Mouse (Mus musculus) R1 (cell line): ENCODE results near the gene Sirt5.

Experiments used
- DNase-seq: peaks from one replicate; pipeline ENCODE4 v3.0.0-alpha.2; 2018; ENCODE audit warnings: low read depth, low spot score

The Sirt5 gene

DNA sequence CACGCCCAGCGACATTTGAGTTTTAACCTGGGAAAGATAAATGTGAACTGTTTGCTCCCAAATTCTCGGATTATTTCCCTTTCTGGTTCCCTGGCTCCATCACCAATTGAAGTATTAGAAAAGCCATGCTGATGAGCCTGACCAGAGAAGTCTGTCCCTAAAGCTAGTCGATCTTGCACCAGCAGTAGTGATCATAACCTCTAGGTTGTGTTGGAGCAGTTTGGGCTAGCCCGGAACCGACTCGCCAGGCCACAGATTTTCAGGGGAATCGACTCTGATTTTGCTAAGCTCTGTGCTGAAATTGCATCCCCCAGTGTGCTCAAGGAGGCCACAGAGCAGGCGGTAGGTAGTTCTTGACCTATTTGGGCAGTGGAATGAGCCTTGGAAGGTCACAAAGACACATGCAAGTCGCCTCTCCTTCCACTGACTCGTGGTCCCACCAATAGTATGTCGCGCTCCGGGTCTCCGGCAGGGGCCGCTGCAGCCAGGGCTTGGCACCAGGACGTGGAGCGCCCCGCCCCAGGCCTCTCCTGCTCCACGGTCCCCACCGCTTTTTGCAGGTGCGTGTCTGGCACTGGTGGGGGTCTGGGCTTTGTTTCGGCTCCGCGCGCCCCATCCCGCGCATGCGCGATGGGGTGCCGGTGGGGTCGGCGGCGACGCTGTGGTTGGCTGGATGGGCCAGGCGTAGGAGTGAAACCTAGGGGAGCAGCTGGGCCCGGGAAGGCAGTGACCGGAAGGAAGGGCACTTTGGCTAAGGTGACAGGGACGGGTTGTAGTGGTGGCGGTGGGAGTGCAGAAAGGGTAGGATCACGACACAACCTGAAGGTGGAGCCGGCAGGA lies at the start of gene Sirt5:
Sirt5 (plus strand) TSS at position 512 of the 840 bp plus-strand sequence.
- DNase-seq = peak; percentile 97

DNA sequence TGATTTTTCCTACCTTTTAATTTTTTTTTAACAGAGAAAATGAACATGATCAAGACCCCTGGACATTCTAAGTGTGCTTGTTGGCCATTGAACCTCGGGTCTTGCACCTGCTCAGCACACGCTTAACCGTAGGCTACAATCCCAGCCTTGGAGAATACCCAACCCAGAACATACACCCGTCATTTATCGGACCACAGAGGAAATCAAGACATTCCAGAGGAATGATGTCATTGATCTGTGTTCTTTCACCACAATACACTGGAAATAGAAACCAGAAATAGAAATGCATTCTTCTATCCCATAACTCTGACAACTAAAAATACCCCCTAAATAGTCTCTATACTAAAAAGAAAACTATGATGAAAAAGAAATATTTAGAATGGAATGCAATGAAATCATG lies 47.9 kb upstream of the Sirt5 start:
- peak; percentile 44 for DNase-seq

DNA sequence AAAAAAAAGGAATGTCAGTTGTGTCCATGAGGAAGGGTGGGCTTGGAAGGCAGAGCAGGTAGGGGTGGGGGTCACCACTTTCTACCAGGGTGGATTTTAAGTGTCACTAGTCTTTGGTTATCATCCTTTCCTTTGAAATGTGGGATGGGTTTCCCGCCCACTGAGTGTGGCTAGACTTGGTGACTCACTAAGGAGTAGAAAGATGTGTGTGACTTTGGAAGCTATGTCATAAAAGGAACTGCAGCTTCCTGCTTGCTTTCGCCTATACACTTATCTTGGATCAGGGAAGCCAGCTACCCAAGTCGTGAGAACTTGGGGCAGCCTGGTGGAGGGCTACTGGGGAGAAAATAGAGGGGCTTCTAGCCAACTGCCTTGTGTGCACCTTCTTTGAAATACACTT lies 45.9 kb upstream of the Sirt5 start:
- no peak for DNase-seq

DNA sequence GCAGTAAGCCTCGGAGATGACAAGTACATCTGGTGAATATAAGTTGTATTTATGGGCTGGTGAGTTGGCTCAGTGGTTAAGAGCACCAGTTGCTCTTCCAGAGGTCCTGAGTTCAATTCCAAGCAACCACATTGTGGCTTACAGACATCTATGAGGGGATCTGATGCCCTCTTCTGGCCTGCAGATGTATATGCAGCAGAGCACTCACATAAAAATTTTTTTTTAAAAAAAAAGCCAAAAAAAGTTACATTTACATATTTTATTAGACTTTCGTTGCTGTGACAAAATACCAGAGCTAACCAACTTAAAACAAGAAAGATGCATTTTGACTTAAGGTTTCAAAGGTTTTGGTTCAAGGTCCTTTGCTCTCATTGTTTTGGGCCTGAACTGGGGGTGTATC lies 43.8 kb upstream of the Sirt5 start:
- DNase-seq = peak; percentile 34

DNA sequence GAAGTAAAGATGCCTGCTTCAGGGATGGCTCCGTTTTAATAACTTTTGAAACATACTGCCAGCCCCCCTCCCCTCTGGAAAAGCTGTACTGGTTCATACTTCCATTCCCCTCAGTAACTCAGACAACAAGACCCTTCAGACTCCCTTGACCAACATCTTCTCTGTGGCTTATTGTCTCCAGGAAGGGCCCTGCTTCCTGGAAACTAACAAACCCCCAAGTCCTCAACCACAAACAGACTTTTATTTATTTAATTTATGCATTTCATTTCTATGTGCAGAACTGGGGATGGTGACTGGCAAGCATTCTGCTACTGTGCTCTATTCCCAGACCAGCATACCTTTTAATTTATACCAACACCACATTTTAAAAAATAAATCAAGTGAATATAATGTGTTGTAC lies 39.9 kb upstream of the Sirt5 start:
- DNase-seq = no peak

DNA sequence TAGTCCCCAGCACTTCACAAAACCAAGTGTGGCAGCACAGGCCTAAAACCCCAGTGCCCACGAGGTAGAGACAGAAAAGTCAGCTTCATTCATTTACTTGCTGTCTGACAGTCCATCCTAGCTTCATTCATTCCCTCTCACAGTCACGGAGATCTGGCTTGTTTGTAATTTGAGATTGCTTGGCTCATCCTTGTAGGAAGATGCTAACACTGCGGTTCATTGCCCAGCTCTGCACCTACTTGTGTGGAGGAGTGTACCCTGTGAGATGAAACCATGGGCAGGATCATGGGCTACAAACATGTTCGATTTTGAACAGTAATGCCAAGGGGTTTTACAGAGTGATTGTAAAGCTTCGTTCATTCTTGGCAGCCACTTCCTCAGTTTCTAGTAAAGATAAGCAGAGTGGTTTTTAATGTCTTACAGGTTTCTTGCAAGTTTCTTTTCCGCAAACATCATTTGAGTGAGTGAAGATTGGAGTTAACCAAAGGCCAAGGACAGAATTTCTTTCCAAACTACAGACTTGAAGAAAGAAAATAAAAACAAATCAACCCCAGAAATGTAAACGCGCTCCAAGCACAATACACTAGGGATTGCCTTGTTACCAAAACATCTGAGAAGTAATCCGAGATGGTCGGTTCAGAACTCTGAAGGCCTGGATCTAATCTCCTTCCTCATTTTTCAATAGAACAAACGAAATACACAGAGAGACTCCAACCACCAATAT lies 33.4 kb upstream of the Sirt5 start:
- no peak for DNase-seq

DNA sequence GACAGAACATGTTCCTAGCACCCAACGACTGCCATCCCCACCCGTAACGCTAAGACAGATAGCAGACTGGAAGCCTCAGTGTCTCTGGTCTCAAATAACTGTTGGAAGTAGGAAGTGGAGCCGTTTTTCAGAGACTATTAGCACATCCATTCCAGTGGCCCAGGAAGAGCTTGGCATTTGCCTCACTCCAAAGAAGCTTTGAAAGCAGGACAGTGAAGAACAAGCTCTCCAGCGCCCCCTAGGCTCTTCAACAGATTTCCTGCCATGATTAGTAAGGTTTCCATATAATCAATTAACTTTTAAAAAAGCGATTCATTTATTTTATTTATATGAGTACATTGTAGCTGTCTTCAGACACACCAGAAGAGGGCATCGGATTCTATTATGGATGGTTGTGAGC lies 32.7 kb upstream of the Sirt5 start:
- peak; percentile 85 for DNase-seq

DNA sequence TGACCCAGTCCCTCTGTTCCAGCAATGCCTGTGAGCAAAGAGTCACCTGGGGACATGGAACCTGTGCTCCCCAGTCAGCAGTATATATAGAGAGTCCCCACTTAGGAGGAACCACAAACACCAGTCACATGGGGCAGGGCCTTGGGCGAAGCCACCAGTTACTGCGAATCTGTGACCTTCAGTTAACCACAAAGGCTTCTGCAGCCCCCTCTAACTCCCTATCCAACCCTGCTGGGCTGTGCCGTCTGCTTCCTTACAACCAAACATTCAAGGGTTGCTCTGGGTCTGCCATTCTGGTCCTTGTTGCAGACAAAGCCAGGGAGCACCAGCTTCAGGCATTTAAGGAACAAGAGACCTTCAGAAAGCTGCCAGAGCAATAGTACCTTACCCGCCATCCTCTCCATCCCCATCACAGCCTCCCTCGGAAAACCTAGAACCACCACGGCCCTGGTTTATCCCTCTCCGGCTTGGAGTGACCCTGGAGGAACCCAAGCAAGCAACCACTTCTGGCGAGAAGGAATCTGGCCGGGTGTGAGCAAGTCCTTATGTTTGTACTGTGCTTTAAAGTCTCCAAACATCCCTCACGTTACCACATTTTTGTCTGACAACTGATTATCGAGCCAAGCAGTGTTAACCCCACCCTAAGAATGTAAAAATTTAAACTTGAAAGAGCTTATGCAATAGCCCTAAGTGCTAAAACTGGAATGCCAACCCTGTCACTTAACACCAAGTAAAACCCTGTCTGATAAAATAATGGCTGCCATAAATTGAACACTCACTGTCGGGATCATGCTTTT lies 28.7 kb upstream of the Sirt5 start:
- no peak for DNase-seq

DNA sequence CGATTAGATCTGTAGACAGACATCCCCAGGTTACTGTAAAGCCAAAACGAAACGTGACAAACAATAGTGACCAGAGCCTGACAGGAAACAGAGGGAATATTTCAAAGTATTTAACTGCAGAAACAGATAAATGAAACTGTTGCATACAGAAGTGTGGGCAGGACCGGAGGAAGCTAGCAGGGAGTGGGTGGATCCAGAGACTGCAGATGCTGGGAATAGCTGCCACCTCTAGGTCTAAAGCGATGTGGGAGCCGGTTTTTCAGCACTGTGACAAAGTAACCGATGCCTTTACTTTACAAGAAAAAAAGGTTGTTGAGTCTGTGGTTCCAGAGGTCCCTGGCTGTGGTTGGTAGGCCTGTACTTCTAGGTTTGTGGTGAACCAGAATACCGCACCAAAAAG lies 27.3 kb upstream of the Sirt5 start:
- DNase-seq = no peak

DNA sequence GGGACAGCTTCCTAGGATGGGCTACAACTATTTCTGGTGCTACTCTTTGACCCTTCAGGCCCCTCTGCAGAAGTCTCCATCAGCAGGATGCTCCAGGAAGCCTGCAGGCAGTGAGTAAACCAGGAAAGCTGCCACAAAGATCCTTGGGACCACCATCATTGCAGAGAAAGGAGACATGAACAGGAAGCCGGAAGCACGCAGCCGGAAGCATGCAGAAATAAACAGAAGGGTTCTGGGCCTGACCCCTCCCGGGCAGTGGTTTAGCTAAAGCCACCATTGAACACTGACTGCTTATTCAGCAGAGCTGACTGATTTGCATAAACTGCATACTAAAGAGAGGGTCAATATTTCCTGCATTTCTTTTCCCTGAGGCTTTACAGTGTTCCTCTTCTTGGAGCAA lies 26.7 kb upstream of the Sirt5 start:
- DNase-seq = no peak

DNA sequence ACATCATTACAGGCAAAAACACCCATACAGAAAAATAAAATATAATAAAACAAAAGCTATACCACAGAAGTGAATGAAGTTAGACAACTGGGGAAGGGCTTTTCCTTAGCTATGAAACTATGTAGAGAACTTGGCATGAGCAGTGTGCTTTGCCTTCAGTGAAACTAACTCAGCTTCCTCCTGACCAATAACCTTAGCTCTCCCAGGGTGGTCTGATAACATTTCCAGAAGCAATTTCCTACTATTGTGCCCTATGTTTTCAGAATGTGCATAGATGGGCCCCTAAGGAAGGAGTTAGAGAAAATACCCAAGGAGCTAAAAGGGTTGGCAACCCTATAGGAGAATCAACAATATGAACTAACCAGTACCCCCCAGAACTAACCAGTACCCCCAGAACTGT lies 18.5 kb upstream of the Sirt5 start:
- DNase-seq = no peak

DNA sequence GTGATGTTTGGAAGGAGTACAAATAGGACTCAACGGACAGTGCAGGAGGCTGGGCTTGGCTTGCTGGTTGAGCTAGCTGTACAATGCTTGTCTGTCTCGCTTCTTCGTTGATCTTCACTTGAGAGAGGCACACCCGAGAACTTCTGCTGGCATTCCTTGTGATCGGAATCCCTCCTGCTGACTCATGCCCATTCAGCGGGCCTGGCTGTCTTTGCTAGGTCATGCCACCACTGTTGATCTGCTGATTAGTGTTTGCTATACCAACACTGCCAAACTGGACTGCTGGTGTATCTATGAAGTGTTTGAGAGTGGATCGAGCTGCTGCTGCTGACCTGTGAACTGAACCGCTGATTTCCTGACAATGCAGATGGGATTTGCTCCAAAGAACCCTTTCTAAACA lies 15.9 kb upstream of the Sirt5 start:
- no peak for DNase-seq

DNA sequence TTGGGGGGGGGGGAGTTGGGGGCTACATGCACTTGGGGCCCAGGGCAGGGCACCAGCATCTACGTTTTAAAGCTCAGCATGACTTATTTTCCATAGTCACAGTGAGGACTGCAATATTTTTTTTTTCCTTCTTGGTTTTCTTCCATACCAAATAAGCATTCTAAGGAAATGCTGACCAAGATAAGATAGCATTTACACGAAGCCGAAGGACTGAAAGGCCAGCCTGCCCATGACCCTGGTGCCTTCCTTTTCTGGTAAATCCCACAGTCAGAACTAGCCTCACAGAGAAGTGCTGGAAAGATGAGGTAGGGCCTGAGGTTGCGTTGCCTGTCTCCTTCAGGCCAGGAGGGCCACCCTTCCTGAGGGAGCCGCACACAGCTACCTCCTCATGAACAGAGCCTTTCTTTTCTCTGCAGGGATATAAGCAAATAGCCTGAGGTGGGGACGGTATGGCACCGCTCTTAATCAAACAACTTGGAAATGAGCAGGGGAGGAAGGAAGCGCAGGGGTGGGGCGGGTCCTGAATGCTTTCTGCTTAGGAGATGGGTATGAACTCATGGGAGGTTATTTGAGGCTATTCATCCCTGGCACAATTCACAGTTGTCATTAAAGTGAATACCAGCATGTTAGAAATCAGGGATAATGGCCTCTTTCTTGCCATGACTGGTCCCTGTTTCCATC lies 14.7 kb upstream of the Sirt5 start:
- DNase-seq = no peak

DNA sequence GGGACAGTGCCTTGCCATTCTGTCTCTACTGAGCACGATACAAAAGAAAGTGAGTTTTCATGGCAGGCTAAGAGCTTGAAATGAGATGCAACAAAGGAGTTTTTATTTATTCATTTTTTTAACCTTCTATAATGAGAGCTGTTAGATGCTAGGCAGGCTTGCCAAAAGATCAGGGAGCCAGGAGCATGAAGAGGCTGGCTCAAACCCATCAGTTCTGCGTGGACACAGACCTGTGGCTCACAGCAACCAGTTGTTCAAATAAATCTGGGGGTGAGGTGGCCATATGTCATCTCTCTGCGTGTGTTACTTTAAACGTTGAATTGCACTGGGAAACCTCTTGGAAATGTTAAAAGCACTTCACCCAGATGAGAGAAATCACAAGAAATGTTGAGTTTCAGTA lies 11.9 kb upstream of the Sirt5 start:
- no peak for DNase-seq

DNA sequence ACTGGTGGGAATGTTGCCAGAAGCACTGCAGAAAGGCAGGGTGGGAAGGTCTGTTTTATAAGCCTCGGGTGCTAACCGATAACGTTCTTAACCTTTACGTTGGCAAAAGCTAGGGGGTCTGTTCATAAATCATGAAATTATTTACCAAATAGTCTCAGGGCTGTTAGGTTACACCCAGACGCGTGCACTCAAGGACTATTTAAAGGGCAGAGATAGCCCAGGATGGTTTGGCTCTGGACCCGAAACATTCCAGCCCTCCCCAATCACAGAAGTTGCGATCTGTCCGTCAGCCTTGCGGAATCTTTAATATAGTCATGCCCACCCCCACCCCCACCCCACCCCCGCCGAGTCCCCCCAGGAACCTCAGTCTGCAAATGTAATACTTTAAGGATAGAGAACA lies 10.9 kb upstream of the Sirt5 start:
- no peak for DNase-seq

DNA sequence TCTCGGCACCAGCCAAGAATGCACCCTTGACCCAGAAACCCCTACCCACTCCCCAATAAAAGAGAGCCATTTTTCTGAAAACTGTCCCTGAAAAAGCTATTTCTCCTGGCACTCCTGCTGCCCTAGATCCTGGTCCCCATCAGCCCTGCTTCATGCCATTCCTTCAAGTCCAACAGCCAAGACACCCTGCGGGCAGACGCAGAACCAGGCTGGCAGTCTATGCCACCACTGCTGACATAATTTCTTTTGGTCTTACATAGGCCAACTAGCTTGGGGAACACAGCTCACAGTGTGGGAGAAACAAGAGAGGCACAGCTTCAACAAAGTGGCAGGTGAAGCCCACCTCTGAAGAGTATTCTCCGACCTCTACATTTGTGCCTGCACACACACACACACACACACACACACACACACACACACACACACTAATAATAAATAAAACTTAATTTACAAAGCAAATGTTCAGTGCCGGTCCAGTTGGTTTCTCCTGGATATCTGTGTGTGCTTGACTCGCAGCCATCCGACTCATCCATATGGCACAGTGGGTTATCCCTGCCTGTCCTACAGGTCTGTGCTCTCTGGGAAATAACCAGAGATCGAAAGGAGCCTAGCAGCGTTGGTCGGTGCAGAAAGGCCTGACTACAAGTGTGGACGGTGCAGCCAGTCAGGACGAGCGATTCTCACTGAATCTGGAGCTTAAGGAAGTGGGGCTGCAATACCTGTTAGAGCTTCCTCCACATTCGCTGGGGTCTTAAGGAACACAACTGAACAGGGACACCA lies 8.8 kb upstream of the Sirt5 start:
- DNase-seq = no peak

DNA sequence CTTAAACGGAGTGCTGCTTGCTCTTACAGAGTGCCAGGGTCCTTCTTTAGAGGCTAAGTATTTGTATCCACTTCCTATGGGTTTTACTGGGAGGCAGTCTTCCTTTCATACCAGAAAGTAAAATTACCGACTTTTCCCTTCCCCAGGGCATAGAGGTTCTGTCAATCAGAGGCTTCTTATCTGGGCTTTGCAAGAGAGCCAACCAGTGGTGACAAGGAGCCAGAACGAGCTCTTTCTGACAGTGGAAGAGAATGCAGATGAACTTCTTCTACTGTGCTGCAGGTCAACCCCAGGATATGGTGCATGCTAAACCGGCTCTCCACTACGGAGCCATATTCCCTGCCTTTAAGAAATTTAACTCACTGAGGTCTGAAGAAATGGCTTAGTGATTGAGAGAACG lies 4.8 kb upstream of the Sirt5 start:
- DNase-seq = no peak

DNA sequence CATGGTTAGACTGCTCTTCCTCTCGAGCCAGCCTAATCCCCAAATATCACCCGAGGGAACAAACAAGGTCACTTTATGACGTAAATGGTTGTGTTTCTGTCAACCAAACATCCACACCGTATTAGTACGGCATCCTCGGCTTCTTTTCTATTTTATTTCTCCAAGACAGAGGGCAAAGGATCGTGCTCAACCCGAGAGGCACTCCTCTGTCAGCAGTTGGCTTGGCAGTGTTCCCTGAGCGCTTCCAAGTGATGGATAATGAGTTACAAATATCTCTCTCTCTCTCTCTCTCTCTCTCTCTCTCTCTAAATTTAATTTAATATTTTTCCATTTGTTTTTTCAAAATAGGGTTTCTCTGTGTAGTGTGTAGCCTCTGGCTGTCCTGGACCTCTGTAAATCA lies 2.9 kb upstream of the Sirt5 start:
- no peak for DNase-seq

DNA sequence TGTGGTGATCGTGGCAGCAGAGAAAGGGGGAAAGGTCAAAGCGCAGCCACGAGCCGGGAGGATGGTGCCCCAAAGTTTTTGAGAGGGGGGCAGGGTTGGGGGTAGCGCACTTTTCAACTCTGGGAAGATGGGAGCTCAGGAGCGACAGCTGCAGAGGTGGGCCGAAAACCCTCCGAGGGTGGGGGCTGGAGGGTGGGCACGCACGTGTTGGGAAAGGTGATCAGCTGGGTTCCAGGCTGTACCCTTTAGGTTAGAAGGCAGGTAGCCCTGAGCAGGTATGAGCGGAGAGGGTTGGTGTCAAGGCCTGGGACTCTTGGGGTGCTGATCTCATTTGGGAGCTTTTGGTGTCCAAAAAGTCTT lies 509 bp downstream of the Sirt5 start:
- no peak for DNase-seq

DNA sequence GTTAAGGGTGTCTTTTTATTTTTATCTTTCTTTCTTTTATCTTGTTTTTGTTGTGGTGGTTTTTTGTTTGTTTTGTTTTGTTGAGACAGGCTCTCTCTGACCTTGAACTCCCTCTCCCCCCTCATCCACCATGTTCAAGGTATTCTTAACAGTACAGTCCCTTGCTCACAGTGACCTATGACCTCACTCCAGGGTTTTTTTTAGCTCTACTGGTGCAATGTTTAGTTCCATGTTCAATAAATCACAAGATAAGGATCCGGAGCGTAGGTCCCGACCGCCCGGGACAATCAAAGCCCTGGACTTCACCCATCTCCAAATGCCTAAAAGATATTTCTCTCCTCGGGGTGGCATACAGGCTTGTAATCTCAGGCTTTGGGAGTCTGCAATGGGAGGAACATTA lies 4.8 kb downstream of the Sirt5 start:
- no peak for DNase-seq

DNA sequence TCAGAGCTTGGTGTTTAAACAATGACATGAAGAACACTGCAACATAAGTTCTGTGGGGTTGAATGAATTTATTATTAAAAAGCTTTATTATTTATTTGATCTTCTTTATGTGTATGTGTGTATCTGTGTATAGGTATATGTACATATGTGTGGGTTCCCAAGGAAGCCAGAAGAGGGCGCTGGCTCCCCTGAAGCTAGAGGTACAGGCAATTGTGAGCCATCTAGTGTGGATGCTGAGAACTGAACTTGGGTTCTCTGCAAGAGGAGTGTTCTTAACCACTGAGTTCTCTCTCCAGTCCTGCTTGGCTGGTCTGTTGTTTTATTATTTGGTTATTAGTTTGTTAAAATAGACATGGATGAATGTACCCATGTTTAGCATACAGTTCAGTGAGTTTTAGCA lies 7.6 kb downstream of the Sirt5 start:
- DNase-seq = peak; percentile 72
